Mouse (Mus musculus): ENCODE measurements around the gene Scel.

Gene Scel

GRCm38 (mm10) chr14:103571598-103572320 lies 58.6 kb downstream of the Scel start:
- no peak for DNase-seq (ENCODE audit: low read depth, low spot score)
- no peaks in the 10 kb centered on the region for H3K36me3 ChIP-seq (ENCODE audit: control insufficient read depth, insufficient read depth, low read length, poor library complexity, severe bottlenecking)
- no peaks in the 10 kb centered on the region for H3K27me3 ChIP-seq (ENCODE audit: control insufficient read depth, insufficient read depth, low read length, poor library complexity, severe bottlenecking)

- Histone ChIP-seq H3K27me3 (ENCODE audit: control insufficient read depth, insufficient read depth, low read length, poor library complexity, severe bottlenecking) (no peaks in the 10 kb centered on the region), H3K36me3 (ENCODE audit: control insufficient read depth, insufficient read depth, low read length, poor library complexity, severe bottlenecking) (no peaks in the 10 kb centered on the region)
- DNase-seq (ENCODE audit: low read depth, low spot score) = no peak
These were observed 62.7 kb downstream of the Scel start for GRCm38 (mm10) chr14:103575854-103576253.

GRCm38 (mm10) chr14:103577011-103577410 lies 63.9 kb downstream of the Scel start:
- no peaks in the 10 kb centered on the region for H3K36me3 ChIP-seq (ENCODE audit: control insufficient read depth, insufficient read depth, low read length, poor library complexity, severe bottlenecking)
- DNase-seq (ENCODE audit: low read depth, low spot score) = no peak
- no peaks in the 10 kb centered on the region for H3K27me3 ChIP-seq (ENCODE audit: control insufficient read depth, insufficient read depth, low read length, poor library complexity, severe bottlenecking)

DNA sequence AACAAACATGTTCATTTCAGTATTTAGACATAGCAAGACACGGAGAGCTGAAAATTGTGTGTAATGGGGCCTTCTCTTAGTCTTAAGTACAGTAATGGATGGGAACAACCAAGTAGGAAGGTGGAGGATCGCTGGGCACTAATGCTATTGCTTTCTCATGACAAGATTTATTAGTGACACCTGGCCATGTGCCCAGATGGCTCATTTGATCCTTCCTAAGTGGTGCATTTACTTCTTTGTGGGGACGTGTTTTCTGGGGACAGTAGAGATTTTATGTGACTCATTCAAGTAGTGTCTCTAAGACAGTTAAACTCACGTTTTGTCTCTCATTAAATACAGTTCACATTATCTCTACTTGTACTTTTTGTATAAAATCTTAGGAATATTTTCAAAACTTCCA lies 73.5 kb downstream of the Scel start:
- Histone ChIP-seq H3K27me3 (ENCODE audit: control insufficient read depth, insufficient read depth, low read length, poor library complexity, severe bottlenecking) (no peaks in the 10 kb centered on the region), H3K36me3 (ENCODE audit: control insufficient read depth, insufficient read depth, low read length, poor library complexity, severe bottlenecking) (no peaks in the 10 kb centered on the region)
- no peak for DNase-seq (ENCODE audit: low read depth, low spot score)

DNA sequence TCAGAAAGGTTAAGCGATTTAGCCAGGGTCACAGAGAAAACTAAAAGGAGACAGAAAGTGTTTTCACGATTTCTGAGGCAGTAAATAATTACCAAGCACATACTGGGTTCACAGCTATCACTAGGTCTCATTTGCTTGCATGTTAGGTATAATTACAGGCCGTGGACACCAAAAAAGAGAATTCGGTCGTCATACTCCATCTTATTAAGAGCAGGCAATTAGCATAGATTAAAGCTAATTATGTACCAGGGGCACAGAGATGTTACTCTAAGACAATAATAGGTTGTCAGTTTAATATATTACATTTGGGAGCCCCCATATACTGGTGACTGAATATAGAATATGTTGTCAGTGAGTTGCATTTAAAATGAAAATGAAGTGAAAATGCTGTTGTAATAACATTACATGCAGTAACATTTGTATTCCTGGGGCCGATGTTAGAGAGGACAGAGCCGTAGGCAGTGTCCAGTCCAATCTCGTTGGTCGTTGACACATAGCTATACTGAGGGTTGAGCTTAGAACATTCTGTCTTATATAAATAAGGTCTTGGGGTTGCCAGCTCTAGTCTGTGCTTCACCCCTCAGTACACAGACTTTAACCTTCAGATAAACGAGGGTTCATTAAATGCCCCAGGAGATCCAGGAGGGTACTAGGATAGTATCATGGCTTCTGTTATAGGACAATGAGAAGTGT lies 74.2 kb downstream of the Scel start:
- H3K27me3 ChIP-seq (ENCODE audit: control insufficient read depth, insufficient read depth, low read length, poor library complexity, severe bottlenecking) = no peaks in the 10 kb centered on the region
- DNase-seq (ENCODE audit: low read depth, low spot score) = no peak
- H3K36me3 ChIP-seq (ENCODE audit: control insufficient read depth, insufficient read depth, low read length, poor library complexity, severe bottlenecking) = no peaks in the 10 kb centered on the region

DNA sequence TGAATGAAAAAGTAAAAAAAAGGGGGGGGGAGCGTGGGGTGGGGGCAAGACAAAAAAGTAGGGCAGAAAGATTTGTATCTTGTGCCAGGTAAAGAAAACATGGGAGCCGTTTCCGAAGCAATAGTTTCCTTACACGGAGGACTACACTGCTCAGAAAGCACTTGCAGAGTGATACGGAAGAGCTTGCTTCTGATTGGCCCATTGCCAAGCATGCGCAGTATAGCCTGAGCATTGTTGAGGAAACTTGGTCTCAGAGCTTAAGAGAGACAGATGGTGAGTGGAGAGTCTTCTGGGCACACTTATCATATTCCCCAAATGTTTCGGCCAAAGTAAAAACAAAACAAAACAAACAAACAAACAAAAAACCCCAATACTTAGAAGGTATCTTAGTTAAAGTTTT lies 76.7 kb downstream of the Scel start:
- DNase-seq (ENCODE audit: low read depth, low spot score) = no peak
- Histone ChIP-seq H3K36me3 (ENCODE audit: control insufficient read depth, insufficient read depth, low read length, poor library complexity, severe bottlenecking) (no peaks in the 10 kb centered on the region), H3K27me3 (ENCODE audit: control insufficient read depth, insufficient read depth, low read length, poor library complexity, severe bottlenecking) (no peaks in the 10 kb centered on the region; the same call in 1 of the 2 replicates)

DNA sequence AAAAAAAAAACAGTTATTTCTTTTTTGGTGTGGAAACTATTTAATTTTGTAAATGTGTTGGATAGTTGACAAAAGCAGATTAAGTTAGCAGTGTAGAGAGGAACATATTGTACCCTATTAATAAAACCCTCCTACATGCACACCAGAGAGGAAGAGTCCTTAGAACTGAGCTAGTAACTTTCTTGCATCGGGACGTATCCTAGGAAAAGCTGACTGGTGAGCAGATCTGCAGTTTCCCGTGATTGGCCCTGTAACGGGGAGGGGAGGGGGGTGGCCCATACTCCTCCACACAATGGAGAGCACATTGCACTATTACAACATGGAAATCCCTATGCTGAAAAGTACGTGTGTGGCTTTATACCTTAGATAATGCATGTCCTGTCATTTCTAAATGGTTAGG lies 82.7 kb downstream of the Scel start:
- no peak for DNase-seq (ENCODE audit: low read depth, low spot score)
- Histone ChIP-seq H3K36me3 (ENCODE audit: control insufficient read depth, insufficient read depth, low read length, poor library complexity, severe bottlenecking) (no peaks in the 10 kb centered on the region), H3K27me3 (ENCODE audit: control insufficient read depth, insufficient read depth, low read length, poor library complexity, severe bottlenecking) (no peaks in the 10 kb centered on the region; the same call in none of the 2 replicates)

GRCm38 (mm10) chr14:103608063-103608462 lies 94.9 kb downstream of the Scel start:
- no peaks in the 10 kb centered on the region for H3K36me3 ChIP-seq (ENCODE audit: control insufficient read depth, insufficient read depth, low read length, poor library complexity, severe bottlenecking)
- no peak for DNase-seq (ENCODE audit: low read depth, low spot score)
- H3K27me3 ChIP-seq (ENCODE audit: control insufficient read depth, insufficient read depth, low read length, poor library complexity, severe bottlenecking) = no peaks in the 10 kb centered on the region

GRCm38 (mm10) chr14:103613573-103614271 lies 100.6 kb downstream of the Scel start:
- no peak for DNase-seq (ENCODE audit: low read depth, low spot score)
- Histone ChIP-seq H3K27me3 (ENCODE audit: control insufficient read depth, insufficient read depth, low read length, poor library complexity, severe bottlenecking) (no peaks in the 10 kb centered on the region), H3K36me3 (ENCODE audit: control insufficient read depth, insufficient read depth, low read length, poor library complexity, severe bottlenecking) (no peaks in the 10 kb centered on the region)

GRCm38 (mm10) chr14:103614272-103614587 lies 101.1 kb downstream of the Scel start:
- no peaks in the 10 kb centered on the region for H3K27me3 ChIP-seq (ENCODE audit: control insufficient read depth, insufficient read depth, low read length, poor library complexity, severe bottlenecking)
- no peak for DNase-seq (ENCODE audit: low read depth, low spot score)
- H3K36me3 ChIP-seq (ENCODE audit: control insufficient read depth, insufficient read depth, low read length, poor library complexity, severe bottlenecking) = no peaks in the 10 kb centered on the region

DNA sequence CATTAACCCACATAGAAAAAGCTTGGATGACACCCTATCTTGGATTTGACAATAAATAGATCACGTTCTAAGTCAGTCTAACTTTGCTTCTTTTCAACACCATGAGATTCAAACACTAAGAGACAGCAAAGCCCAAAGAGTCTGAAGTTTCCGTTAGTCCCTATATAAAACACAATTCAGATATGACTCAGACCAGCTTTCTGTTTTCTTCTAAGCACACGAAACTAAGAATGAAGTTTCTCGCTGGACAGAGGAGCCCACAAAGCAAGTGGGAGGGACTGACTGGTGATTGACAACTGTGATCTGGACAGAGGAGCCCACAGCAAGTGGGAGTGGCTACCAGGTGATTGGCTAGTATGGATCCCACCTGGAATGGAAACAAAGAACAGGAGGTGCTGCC lies 106.6 kb downstream of the Scel start:
- H3K27me3 ChIP-seq (ENCODE audit: control insufficient read depth, insufficient read depth, low read length, poor library complexity, severe bottlenecking) = no peaks in the 10 kb centered on the region
- H3K36me3 ChIP-seq (ENCODE audit: control insufficient read depth, insufficient read depth, low read length, poor library complexity, severe bottlenecking) = no peaks in the 10 kb centered on the region
- DNase-seq (ENCODE audit: low read depth, low spot score) = no peak

DNA sequence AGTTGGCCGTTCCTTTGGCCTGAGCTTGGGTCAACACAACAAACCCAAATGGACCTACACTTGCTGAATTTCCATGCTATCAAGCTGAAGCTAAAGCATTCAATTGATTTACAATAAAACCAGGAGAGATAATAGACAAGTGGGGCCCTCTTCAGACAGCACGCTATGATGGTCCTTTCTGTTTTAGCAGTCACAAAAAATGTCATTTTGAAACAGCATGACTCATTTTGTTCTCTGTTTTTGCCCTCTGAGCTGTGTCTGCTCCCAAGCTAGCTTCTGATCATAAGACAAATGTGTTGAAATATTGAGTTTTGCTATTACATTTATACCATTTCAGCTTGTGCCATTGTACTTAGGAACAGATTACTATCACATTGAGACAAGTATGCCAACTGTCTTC lies 108.1 kb downstream of the Scel start:
- Histone ChIP-seq H3K27me3 (ENCODE audit: control insufficient read depth, insufficient read depth, low read length, poor library complexity, severe bottlenecking) (no peaks in the 10 kb centered on the region; the same call in 1 of the 2 replicates), H3K36me3 (ENCODE audit: control insufficient read depth, insufficient read depth, low read length, poor library complexity, severe bottlenecking) (no peaks in the 10 kb centered on the region)
- DNase-seq (ENCODE audit: low read depth, low spot score) = no peak

- no peak for DNase-seq (ENCODE audit: low read depth, low spot score)
- no peaks in the 10 kb centered on the region for H3K36me3 ChIP-seq (ENCODE audit: control insufficient read depth, insufficient read depth, low read length, poor library complexity, severe bottlenecking)
- no peaks in the 10 kb centered on the region; the same call in 1 of the 2 replicates for H3K27me3 ChIP-seq (ENCODE audit: control insufficient read depth, insufficient read depth, low read length, poor library complexity, severe bottlenecking)
These were observed 113.0 kb downstream of the Scel start for GRCm38 (mm10) chr14:103626100-103626499.

DNA sequence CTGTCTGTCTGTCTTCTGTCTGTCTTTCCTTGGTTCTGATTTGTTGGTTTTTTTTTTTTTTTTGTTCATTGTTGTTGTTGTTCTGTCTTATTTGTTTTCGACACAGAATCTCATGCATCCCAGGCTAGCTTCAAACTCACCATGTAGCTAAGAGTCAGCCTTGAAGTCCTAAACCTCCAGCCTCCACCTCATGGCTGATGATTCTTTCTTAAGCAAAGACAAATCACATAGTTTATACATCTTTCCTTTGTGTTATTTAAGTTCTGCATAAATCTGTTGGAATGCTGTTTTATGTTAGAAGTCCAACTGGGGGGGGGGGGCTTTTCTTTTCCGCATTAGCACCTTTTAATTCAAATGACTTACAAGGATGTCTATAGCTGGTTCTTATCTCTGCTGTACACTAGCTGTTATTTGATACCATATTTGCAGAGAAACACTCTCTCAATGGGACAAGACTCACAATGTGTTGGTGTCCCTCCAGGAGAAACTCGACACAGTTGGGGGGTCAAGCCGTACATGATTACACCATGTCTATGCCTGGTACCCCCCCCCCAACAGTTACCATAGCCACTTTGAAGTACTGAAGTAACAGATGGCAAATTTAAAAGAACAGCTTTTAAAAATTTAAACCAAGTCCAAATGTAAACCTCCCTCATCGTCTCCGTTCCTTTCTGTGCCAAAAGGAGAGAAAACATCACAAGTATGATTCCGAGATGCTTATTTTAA lies 116.7 kb downstream of the Scel start:
- Histone ChIP-seq H3K27me3 (ENCODE audit: control insufficient read depth, insufficient read depth, low read length, poor library complexity, severe bottlenecking) (no peaks in the 10 kb centered on the region; the same call in 1 of the 2 replicates), H3K36me3 (ENCODE audit: control insufficient read depth, insufficient read depth, low read length, poor library complexity, severe bottlenecking) (no peaks in the 10 kb centered on the region)
- no peak for DNase-seq (ENCODE audit: low read depth, low spot score)

DNA sequence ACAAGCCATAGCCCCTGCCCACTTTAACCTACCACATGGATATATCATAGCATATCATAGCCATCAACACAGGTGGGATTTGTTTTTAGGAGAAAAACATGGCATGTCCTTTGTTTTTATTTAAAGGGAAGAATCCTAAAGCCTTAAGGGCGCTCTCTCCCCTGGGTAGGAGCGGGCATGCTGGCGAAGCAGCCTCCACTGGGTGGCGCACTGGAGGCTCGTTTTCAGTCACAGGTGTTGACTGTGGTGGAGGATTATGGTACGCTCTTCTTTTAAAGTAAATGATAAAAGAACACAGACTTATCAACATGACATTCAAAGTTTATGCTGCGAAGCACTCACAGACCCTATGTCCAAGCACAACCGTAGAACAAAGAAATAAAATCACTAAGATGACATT lies 117.4 kb downstream of the Scel start:
- peak; percentile 46 for DNase-seq (ENCODE audit: low read depth, low spot score)
- Histone ChIP-seq H3K36me3 (ENCODE audit: control insufficient read depth, insufficient read depth, low read length, poor library complexity, severe bottlenecking) (no peaks in the 10 kb centered on the region), H3K27me3 (ENCODE audit: control insufficient read depth, insufficient read depth, low read length, poor library complexity, severe bottlenecking) (no peaks in the 10 kb centered on the region)

Data from splenic B cell, adult 2 months (primary cell).